Mouse (Mus musculus) right cerebral cortex, postnatal 14 days (tissue): ENCODE results near the gene Alkbh4.
"Not testable (repeated sequence)": the region's sequence is repeated elsewhere in the genome, so short reads cannot be mapped to it uniquely, and the experiment has no call there.

ENCODE experiments used
- DNase-seq: peaks from one replicate; pipeline ENCODE4 v3.0.0; 2022

The Alkbh4 gene

GRCm38 (mm10) chr5:136143161-136143755 is 7.3 kb downstream of the Alkbh4 start:
- no peak for DNase-seq

GRCm38 (mm10) chr5:136144606-136145430 is 8.9 kb downstream of the Alkbh4 start:
- no peak for DNase-seq

- no peak for DNase-seq
Observed at GRCm38 (mm10) chr5:136146936-136147335, 11.0 kb downstream of the Alkbh4 start.

- DNase-seq = no peak
Observed at GRCm38 (mm10) chr5:136147704-136148103, 11.8 kb downstream of the Alkbh4 start.

- DNase-seq = not testable (repeated sequence)
Observed at GRCm38 (mm10) chr5:136149134-136149576, 13.2 kb downstream of the Alkbh4 start.

GRCm38 (mm10) chr5:136152365-136152764 is 16.4 kb downstream of the Alkbh4 start:
- no peak for DNase-seq

- DNase-seq = no peak
Observed at GRCm38 (mm10) chr5:136155399-136155798, 19.5 kb downstream of the Alkbh4 start.

GRCm38 (mm10) chr5:136160084-136160483 is 24.1 kb downstream of the Alkbh4 start:
- DNase-seq = not testable (repeated sequence)

DNA sequence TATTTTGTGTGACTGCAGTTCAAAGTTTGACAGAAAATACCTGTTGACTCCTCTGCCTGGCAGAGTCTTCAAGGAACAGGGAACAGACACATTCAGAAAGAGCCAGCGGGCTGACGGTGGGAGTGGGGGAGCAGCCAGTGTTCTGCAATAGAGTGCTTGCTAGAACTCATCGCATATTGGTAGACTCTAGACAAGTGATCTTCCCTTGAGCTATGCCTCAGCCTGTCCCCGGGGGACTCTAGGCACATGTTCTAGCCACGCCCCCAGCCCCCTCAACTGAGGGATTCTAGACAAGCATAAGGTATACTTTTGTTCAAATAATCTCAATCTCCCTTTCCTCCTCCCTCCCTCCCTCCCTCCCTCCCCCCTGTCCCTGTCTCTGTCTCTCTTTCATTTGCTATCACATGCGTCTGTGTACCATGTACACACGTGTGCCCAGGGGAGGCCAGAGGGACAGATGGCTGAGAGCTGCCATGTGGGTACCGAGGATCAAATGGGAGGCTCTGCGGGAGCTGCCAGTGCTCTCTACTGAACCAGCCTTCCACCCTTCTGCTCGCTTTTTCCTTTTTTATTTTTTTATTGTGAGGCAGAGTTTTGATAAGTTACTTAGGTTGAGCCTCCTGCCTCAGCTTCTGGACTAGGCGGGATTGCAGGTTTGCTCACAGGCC is 28.0 kb downstream of the Alkbh4 start:
- no peak for DNase-seq

DNA sequence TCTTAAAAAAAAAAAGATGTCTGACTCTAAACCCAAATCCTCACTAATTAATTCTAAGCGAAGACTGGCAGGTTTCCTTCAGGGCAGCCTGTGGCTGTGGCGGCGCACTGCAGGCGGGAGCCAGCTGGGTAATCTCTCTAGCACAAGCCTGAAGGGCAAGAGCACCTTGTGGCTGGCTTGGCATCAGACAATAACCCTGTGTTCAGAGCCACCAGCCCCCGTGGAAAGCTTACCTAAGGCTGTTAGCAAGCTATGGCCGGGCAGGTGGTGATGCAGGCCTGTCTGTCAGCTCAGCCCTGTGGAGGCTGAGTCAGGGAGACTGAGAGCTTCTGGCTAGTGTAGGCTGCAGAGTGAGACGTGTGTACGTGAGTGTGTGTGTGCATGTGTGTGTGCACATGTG is 29.3 kb downstream of the Alkbh4 start:
- no peak for DNase-seq

GRCm38 (mm10) chr5:136167296-136167695 is 31.4 kb downstream of the Alkbh4 start:
- DNase-seq = no peak

GRCm38 (mm10) chr5:136168071-136168470 is 32.1 kb downstream of the Alkbh4 start:
- DNase-seq = no peak

GRCm38 (mm10) chr5:136169626-136170511 is 33.9 kb downstream of the Alkbh4 start:
- DNase-seq = peak; percentile 40

DNA sequence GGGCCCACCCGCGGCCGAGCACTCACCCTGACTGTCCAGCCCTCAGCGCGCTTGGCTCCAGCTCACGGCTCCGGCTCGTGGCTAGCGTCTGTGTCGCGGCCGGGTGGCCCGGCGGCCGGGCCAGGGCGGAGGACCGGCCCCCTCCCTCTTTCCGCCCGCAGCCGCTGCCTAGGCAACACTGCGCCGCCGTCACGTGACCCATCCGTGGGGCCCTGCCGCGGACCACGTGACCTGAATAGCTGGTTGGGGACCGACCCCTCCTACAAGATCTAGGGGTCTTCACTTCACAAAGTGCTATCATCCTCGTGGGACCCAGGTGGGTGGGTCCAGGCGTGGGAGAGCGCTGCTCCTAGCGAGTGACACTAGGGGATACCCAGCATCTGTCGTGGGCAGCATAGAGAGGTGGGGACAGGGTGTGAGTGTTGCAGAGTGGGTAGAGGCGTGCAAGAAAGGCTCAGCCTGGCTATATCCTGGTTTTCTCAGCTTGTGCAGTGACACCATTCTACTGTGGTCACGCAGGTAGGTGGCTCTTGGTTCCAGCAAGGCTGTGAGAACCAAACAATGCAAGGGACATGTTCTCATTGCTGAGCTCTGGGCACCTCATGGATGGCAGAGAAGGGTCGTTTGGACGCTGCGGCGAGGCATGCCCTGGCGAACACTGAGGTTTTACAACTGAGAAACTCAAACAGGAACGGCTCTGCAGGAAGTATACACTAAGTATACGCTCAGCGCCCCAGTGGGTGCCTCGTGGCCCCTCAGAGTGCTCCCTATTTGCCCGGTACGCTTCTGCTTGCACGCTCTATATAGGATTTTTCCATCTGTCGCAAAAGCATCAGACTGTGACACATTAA is 34.8 kb downstream of the Alkbh4 start, which contains the start of gene Orai2:
Gene Orai2, minus strand, starts transcription at position 202 of the 851 bp plus-strand sequence.
- peak; percentile 87 for DNase-seq

- DNase-seq = no peak
Observed at GRCm38 (mm10) chr5:136171363-136172341, 35.7 kb downstream of the Alkbh4 start.

- no peak for DNase-seq
Observed at GRCm38 (mm10) chr5:136172939-136173338, 37.0 kb downstream of the Alkbh4 start.

GRCm38 (mm10) chr5:136173606-136174463 is 37.9 kb downstream of the Alkbh4 start:
- DNase-seq = peak; percentile 74

- DNase-seq = no peak
Observed at GRCm38 (mm10) chr5:136179594-136179993, 43.6 kb downstream of the Alkbh4 start.

DNA sequence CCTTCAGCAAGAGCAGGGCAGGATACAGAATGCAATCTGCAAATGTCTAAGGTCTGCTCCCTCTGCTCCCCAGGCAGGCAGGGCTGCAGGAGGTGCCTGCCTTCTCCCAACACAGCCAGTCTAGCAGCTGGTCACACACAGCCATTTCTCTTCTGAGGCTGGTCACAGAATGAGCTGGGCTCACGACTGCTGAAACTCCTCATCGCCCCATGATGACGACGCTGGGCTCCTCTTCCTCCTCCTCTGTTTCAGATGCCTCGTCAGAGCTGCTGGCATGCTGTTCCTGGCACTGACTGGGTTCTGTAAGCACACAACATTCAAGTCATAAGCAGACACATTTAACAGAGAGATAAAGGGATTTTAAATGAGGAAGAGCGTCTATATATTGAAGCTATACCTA is 45.3 kb downstream of the Alkbh4 start:
- no peak for DNase-seq
